Mouse (Mus musculus) hindbrain, embryonic 12.5 days (tissue): ENCODE measurements at regions not wholly inside any gene's neighbourhood (a gene's known extent, or its start where the extent isn't known, plus 50 kb on each side); places are given as distances from the start of the nearest gene placed in this dataset.

Experiments
- ATAC-seq: fragments of 200-750 bp; cut with Nextera tagmentation; 2 replicates; pipeline ENCODE4 v1.8.0; 2017; ENCODE audit warnings: moderate TSS enrichment; ENCODE audit not compliant: low FRiP score
- H3K27ac ChIP-seq: fragments of 300-500 bp; sonication (generic); 2 replicates; pipeline ENCODE4 v1.5.1; 2016; ENCODE audit warnings: mild to moderate bottlenecking
- H3K27me3 ChIP-seq: fragments of 300-500 bp; sonication (generic); 2 replicates; pipeline ENCODE4 v1.6.1; 2016; ENCODE audit warnings: mild to moderate bottlenecking
- H3K36me3 ChIP-seq: fragments of 300-500 bp; sonication (generic); 2 replicates; pipeline ENCODE4 v1.6.1; 2016; ENCODE audit warnings: mild to moderate bottlenecking
- H3K4me1 ChIP-seq: fragments of 300-500 bp; sonication (generic); 2 replicates; pipeline ENCODE4 v1.6.1; 2016
- H3K4me2 ChIP-seq: fragments of 300-500 bp; sonication (generic); replicated peaks from 2 replicates; pipeline ENCODE4 v1.6.1; 2016; ENCODE audit warnings: mild to moderate bottlenecking
- H3K4me3 ChIP-seq: fragments of 300-500 bp; sonication (generic); 2 replicates; pipeline ENCODE4 v1.5.1; 2016; ENCODE audit warnings: mild to moderate bottlenecking
- H3K9ac ChIP-seq: fragments of 300-500 bp; sonication (generic); 2 replicates; pipeline ENCODE4 v1.6.1; 2016; ENCODE audit warnings: mild to moderate bottlenecking, moderate library complexity
- H3K9me3 ChIP-seq: fragments of 300-500 bp; sonication (generic); replicated peaks from 2 replicates; pipeline ENCODE4 v1.6.1; 2016; ENCODE audit warnings: mild to moderate bottlenecking
- WGBS: fragments of 180-500 bp; shearing (Covaris S2); methylation state at CpG from one replicate; pipeline ENCODE4 v1.1.7; 2016; 5-methylcytosine and 5-hydroxymethylcytosine counted together

GRCm38 (mm10) chr7:54458386-54458785, 376.9 kb upstream of the Luzp2 start:
- no peak for ATAC-seq
- H3K9me3 ChIP-seq: no peaks in the 10 kb centered on the region
- H3K9ac ChIP-seq: no peak overlapping the region
- no peak overlapping the region for H3K27ac ChIP-seq
- H3K27me3 ChIP-seq: no peaks in the 10 kb centered on the region
- 55% methylated on average over 2 of the region's 2 CpGs for WGBS
- no peaks in the 10 kb centered on the region for H3K36me3 ChIP-seq
- H3K4me1 ChIP-seq: no peaks in the 10 kb centered on the region
- no peak overlapping the region for H3K4me2 ChIP-seq
- no peak overlapping the region for H3K4me3 ChIP-seq

GRCm38 (mm10) chr7:54491254-54491653, 344.0 kb upstream of the Luzp2 start:
- no peaks in the 10 kb centered on the region for H3K27me3 ChIP-seq
- no peaks in the 10 kb centered on the region for H3K36me3 ChIP-seq
- H3K9ac ChIP-seq: no peak overlapping the region
- H3K4me1 ChIP-seq: no peaks in the 10 kb centered on the region
- no peaks in the 10 kb centered on the region for H3K9me3 ChIP-seq
- no peak overlapping the region for H3K4me2 ChIP-seq
- 92% methylated on average over 1 of the region's 1 CpGs for WGBS
- H3K4me3 ChIP-seq: no peak overlapping the region
- no peak for ATAC-seq
- H3K27ac ChIP-seq: no peak overlapping the region

GRCm38 (mm10) chr7:54505235-54505634, 330.1 kb upstream of the Luzp2 start:
- H3K9ac ChIP-seq: no peak overlapping the region
- no peaks in the 10 kb centered on the region for H3K9me3 ChIP-seq
- no peaks in the 10 kb centered on the region for H3K27me3 ChIP-seq
- ATAC-seq: peak; percentile 54; the same call in 1 of the 2 replicates
- H3K4me2 ChIP-seq: no peak overlapping the region
- no peaks in the 10 kb centered on the region for H3K36me3 ChIP-seq
- H3K4me1 ChIP-seq: no peaks in the 10 kb centered on the region
- H3K27ac ChIP-seq: no peak overlapping the region
- H3K4me3 ChIP-seq: no peak overlapping the region

- no peak overlapping the region for H3K4me2 ChIP-seq
- H3K4me3 ChIP-seq: no peak overlapping the region
- no peaks in the 10 kb centered on the region for H3K9me3 ChIP-seq
- no peaks in the 10 kb centered on the region for H3K36me3 ChIP-seq
- no peak overlapping the region for H3K27ac ChIP-seq
- H3K27me3 ChIP-seq: no peaks in the 10 kb centered on the region
- no peak overlapping the region for H3K9ac ChIP-seq
- no peak for ATAC-seq
- 44% methylated on average over 2 of the region's 2 CpGs for WGBS
- H3K4me1 ChIP-seq: no peaks in the 10 kb centered on the region
Measured at GRCm38 (mm10) chr7:54507006-54507405, 328.3 kb upstream of the Luzp2 start.

- Histone ChIP-seq H3K4me1 (no peaks in the 10 kb centered on the region), H3K27me3 (no peaks in the 10 kb centered on the region), H3K9ac (no peak overlapping the region), H3K4me3 (no peak overlapping the region), H3K4me2 (no peak overlapping the region), H3K27ac (no peak overlapping the region), H3K36me3 (no peaks in the 10 kb centered on the region), H3K9me3 (no peaks in the 10 kb centered on the region)
- ATAC-seq: no peak
- WGBS: 68% methylated on average over 7 of the region's 7 CpGs
Measured at GRCm38 (mm10) chr7:54535693-54536092, 299.6 kb upstream of the Luzp2 start.

GRCm38 (mm10) chr7:54557436-54557835, 277.9 kb upstream of the Luzp2 start:
- H3K4me3 ChIP-seq: no peak overlapping the region
- H3K9me3 ChIP-seq: no peaks in the 10 kb centered on the region
- no peaks in the 10 kb centered on the region for H3K27me3 ChIP-seq
- no peak overlapping the region for H3K9ac ChIP-seq
- no peak for ATAC-seq
- no peaks in the 10 kb centered on the region for H3K36me3 ChIP-seq
- WGBS: 81% methylated on average over 3 of the region's 3 CpGs
- H3K27ac ChIP-seq: no peak overlapping the region
- no peak overlapping the region for H3K4me2 ChIP-seq
- H3K4me1 ChIP-seq: no peaks in the 10 kb centered on the region

- Histone ChIP-seq H3K4me2 (no peak overlapping the region), H3K4me3 (no peak overlapping the region), H3K9me3 (no peaks in the 10 kb centered on the region), H3K4me1 (no peaks in the 10 kb centered on the region), H3K27ac (no peak overlapping the region), H3K27me3 (no peaks in the 10 kb centered on the region), H3K9ac (no peak overlapping the region), H3K36me3 (no peaks in the 10 kb centered on the region)
- peak; percentile 86 for ATAC-seq
- WGBS: 69% methylated on average over 3 of the region's 3 CpGs
Measured at GRCm38 (mm10) chr7:54565569-54566179, 269.6 kb upstream of the Luzp2 start.

- Histone ChIP-seq H3K9ac (no peak overlapping the region), H3K27me3 (no peaks in the 10 kb centered on the region), H3K27ac (no peak overlapping the region), H3K36me3 (no peaks in the 10 kb centered on the region), H3K4me1 (no peaks in the 10 kb centered on the region), H3K4me3 (no peak overlapping the region), H3K4me2 (no peak overlapping the region), H3K9me3 (no peaks in the 10 kb centered on the region)
- 80% methylated on average over 1 of the region's 1 CpGs for WGBS
- ATAC-seq: no peak
Measured at GRCm38 (mm10) chr7:54599776-54600175, 235.5 kb upstream of the Luzp2 start.

- no peak for ATAC-seq
- Histone ChIP-seq H3K4me2 (no peak overlapping the region), H3K36me3 (no peaks in the 10 kb centered on the region), H3K4me3 (no peak overlapping the region), H3K27ac (no peak overlapping the region), H3K9me3 (no peaks in the 10 kb centered on the region), H3K27me3 (no peaks in the 10 kb centered on the region), H3K9ac (no peak overlapping the region), H3K4me1 (no peaks in the 10 kb centered on the region)
- 88% methylated on average over 2 of the region's 2 CpGs for WGBS
Measured at GRCm38 (mm10) chr7:54622436-54622835, 212.9 kb upstream of the Luzp2 start.

GRCm38 (mm10) chr7:54633930-54634329, 201.4 kb upstream of the Luzp2 start:
- no peak overlapping the region for H3K9ac ChIP-seq
- 81% methylated on average over 6 of the region's 6 CpGs for WGBS
- H3K9me3 ChIP-seq: no peaks in the 10 kb centered on the region
- H3K36me3 ChIP-seq: no peaks in the 10 kb centered on the region
- H3K27me3 ChIP-seq: no peaks in the 10 kb centered on the region
- no peak overlapping the region for H3K4me3 ChIP-seq
- no peak overlapping the region for H3K27ac ChIP-seq
- H3K4me1 ChIP-seq: no peaks in the 10 kb centered on the region
- no peak overlapping the region for H3K4me2 ChIP-seq
- ATAC-seq: no peak

- 91% methylated on average over 10 of the region's 10 CpGs for WGBS
- Histone ChIP-seq H3K36me3 (no peaks in the 10 kb centered on the region), H3K27ac (no peak overlapping the region), H3K9me3 (no peaks in the 10 kb centered on the region), H3K4me2 (no peak overlapping the region), H3K9ac (no peak overlapping the region), H3K4me1 (no peaks in the 10 kb centered on the region), H3K27me3 (no peaks in the 10 kb centered on the region), H3K4me3 (no peak overlapping the region)
- no peak for ATAC-seq
Measured at GRCm38 (mm10) chr7:54634348-54635035, 200.8 kb upstream of the Luzp2 start.

- Histone ChIP-seq H3K36me3 (no peaks in the 10 kb centered on the region), H3K27ac (no peak overlapping the region), H3K4me3 (no peak overlapping the region), H3K9ac (no peak overlapping the region), H3K27me3 (no peaks in the 10 kb centered on the region), H3K9me3 (no peaks in the 10 kb centered on the region), H3K4me2 (no peak overlapping the region), H3K4me1 (no peaks in the 10 kb centered on the region)
- no peak for ATAC-seq
- 85% methylated on average over 2 of the region's 2 CpGs for WGBS
Measured at GRCm38 (mm10) chr7:54645314-54645713, 190.0 kb upstream of the Luzp2 start.

GRCm38 (mm10) chr7:54649025-54649424, 186.3 kb upstream of the Luzp2 start:
- Histone ChIP-seq H3K9me3 (no peaks in the 10 kb centered on the region), H3K36me3 (no peaks in the 10 kb centered on the region), H3K27me3 (no peaks in the 10 kb centered on the region), H3K9ac (no peak overlapping the region), H3K27ac (no peak overlapping the region), H3K4me1 (no peaks in the 10 kb centered on the region), H3K4me2 (no peak overlapping the region), H3K4me3 (no peak overlapping the region)
- 74% methylated on average over 1 of the region's 1 CpGs for WGBS
- peak; percentile 84 for ATAC-seq
